Mouse (Mus musculus) intestine, postnatal 0 days (tissue): ENCODE measurements around the gene Ifna6. TPM values are rescaled to one million over a fixed set of nuclear protein-coding genes. Genes with fewer than 3 reads are reported as not detected.

Experiments used
- ATAC-seq: fragments of 200-750 bp; cut with Nextera tagmentation; 2 replicates; pipeline ENCODE4 v1.8.0; 2017; ENCODE audit warnings: mild to moderate bottlenecking, moderate TSS enrichment, moderate library complexity
- H3K27ac ChIP-seq: fragments of 300-500 bp; sonication (generic); 2 replicates; pipeline ENCODE4 v1.5.1; 2014; ENCODE audit warnings: mild to moderate bottlenecking, low read depth, low read length, moderate library complexity
- H3K27me3 ChIP-seq: fragments of 300-500 bp; sonication (generic); replicated peaks from 2 replicates; pipeline ENCODE4 v1.6.1; 2014; ENCODE audit warnings: low read length, mixed read lengths; ENCODE audit not compliant: control insufficient read depth, insufficient read depth
- H3K36me3 ChIP-seq: fragments of 300-500 bp; sonication (generic); 2 replicates; pipeline ENCODE4 v1.6.1; 2014; ENCODE audit warnings: mild to moderate bottlenecking, moderate library complexity; ENCODE audit not compliant: control insufficient read depth, insufficient read depth
- H3K4me1 ChIP-seq: fragments of 300-500 bp; sonication (generic); replicated peaks from 2 replicates; pipeline ENCODE4 v1.6.1; 2014; ENCODE audit warnings: antibody characterized with exemption, low read length, mixed read lengths; ENCODE audit not compliant: control insufficient read depth, insufficient read depth
- H3K4me2 ChIP-seq: fragments of 300-500 bp; sonication (generic); replicated peaks from 2 replicates; pipeline ENCODE4 v1.6.1; 2014; ENCODE audit warnings: low read depth, mild to moderate bottlenecking, moderate library complexity
- H3K4me3 ChIP-seq: fragments of 300-500 bp; sonication (generic); 2 replicates; pipeline ENCODE4 v1.5.1; 2014; ENCODE audit warnings: low read depth, low read length
- H3K9ac ChIP-seq: fragments of 300-500 bp; sonication (generic); 2 replicates; pipeline ENCODE4 v1.6.1; 2014; ENCODE audit warnings: mild to moderate bottlenecking, low read depth, low read length
- H3K9me3 ChIP-seq: fragments of 300-500 bp; sonication (generic); 2 replicates; pipeline ENCODE4 v1.6.1; 2016; ENCODE audit warnings: mixed run types; ENCODE audit not compliant: control insufficient read depth
- CTCF ChIP-seq: sonication (generic); IDR thresholded peaks from 2 replicates; pipeline ENCODE4 v1.5.1; 2016; ENCODE audit warnings: low read depth, mild to moderate bottlenecking, control low read depth, antibody characterized with exemption, moderate library complexity
- WGBS: fragments of 180-500 bp; shearing (Covaris S2); extraction: QIAGEN DNeasy Blood & Tissue Kit; methylation state at CpG from one replicate; pipeline ENCODE4 v1.1.7; 2014; 5-methylcytosine and 5-hydroxymethylcytosine counted together
- polyA plus RNA-seq: library from polyadenylated mRNA; unstranded; fragments of >200 nt; fragmentation: Nextera tagmentation; extraction: Ambion mirVana; gene quantifications from 2 replicates; pipeline ENCODE4 v1.2.1, GENCODE M21; 2015

The Ifna6 gene
- polyA plus RNA-seq, 1 experiment from 2014 or later, result not detected

DNA sequence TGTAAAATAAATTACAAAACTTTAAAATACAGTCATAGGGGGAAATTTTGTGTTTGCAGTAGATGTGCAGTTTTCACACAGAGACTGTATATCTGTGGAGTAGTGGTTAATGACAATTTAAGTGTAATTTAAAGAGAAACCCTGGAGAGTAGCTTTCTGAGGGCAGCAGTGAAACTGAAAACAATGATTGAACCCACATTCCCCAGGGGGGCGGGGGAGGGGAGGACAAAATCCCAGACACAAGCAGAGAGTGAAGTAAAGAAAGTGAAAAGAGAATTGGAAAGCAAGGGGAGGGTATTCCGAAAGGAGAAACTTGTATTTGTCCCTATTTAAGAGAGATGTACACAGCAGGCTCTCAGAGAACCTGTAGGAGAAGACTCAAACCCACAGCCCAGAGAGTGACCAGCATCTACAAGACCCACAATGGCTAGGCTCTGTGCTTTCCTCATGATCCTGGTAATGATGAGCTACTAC is 14.3 kb downstream of the Ifna6 start, which contains the start of gene Ifna4:
Gene Ifna4, plus strand, starts transcription at position 424 of the 474 bp plus-strand sequence.
- H3K4me1 ChIP-seq, result no peaks in the 10 kb centered on the region
- no peak for ATAC-seq
- no peak within 1 kb of the TSS for H3K9ac ChIP-seq
- no peaks in the 10 kb centered on the region for H3K9me3 ChIP-seq
- no peaks in the 10 kb centered on the region for H3K36me3 ChIP-seq
- no peak within 1 kb of the TSS for H3K4me3 ChIP-seq
- WGBS, result 61% methylated on average over 2 of the region's 2 CpGs
- H3K27me3 ChIP-seq, result no peaks in the 10 kb centered on the region; the same call in 1 of the 2 replicates
- no peak for TF ChIP-seq CTCF
- H3K4me2 ChIP-seq, result no peak within 1 kb of the TSS
- H3K27ac ChIP-seq, result no peak within 1 kb of the TSS

DNA sequence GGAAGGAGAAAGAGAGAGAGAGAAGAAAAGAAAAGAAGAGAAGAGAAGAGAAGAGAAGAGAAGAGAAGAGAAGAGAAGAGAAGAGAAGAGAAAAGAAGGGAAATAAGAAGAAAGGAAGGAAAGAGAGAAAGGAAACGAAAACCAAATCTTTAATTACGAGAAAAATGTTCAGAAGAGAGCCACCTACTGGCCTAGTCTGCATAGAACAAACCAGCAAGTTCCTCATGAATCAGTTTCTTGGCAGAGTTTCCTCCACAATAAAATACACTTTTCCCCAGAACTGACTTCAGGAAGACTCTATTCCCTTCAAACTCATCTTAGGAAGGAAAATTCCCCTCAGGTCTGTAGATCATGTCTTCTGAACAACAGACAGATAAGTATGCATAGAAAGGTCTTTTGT is 18.1 kb downstream of the Ifna6 start:
- no peak for ATAC-seq
- Histone ChIP-seq H3K4me3 (no peak overlapping the region), H3K4me1 (no peaks in the 10 kb centered on the region), H3K36me3 (no peaks in the 10 kb centered on the region), H3K4me2 (no peak overlapping the region), H3K9ac (no peak overlapping the region), H3K27me3 (no peaks in the 10 kb centered on the region; the same call in 1 of the 2 replicates), H3K27ac (no peak overlapping the region), H3K9me3 (no peaks in the 10 kb centered on the region)
- peak; percentile 43 for TF ChIP-seq CTCF
- WGBS, result 43% methylated on average over 2 of the region's 2 CpGs

DNA sequence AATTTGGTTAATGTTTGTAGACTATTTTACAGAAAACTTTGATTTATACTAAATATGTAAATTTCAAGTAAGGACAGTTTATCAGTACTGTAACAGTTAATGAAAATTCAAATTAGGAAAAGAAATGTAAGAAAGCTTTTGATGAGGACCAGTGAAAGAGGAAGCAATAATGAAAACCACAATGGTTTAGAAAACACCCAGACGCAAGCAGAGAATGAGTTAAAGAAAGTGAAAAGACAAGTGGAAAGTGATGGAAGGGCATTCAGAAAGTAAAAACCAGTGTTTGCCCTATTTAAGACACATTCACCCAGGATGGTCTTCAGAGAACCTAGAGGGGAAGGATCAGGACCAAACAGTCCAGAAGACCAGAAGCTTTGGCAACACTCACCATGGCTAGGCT is 22.5 kb downstream of the Ifna6 start, which contains the start of gene Ifna1:
Gene Ifna1, plus strand, starts transcription at position 390 of the 400 bp plus-strand sequence.
- no peak for ATAC-seq
- H3K9ac ChIP-seq, result no peak within 1 kb of the TSS
- no peaks in the 10 kb centered on the region for H3K27me3 ChIP-seq
- H3K36me3 ChIP-seq, result no peaks in the 10 kb centered on the region
- H3K9me3 ChIP-seq, result no peaks in the 10 kb centered on the region
- H3K4me2 ChIP-seq, result no peak within 1 kb of the TSS
- no peak for TF ChIP-seq CTCF
- H3K4me1 ChIP-seq, result no peaks in the 10 kb centered on the region
- WGBS, result 77% methylated on average over 1 of the region's 1 CpGs
- H3K27ac ChIP-seq, result no peak within 1 kb of the TSS
- no peak within 1 kb of the TSS for H3K4me3 ChIP-seq

- Histone ChIP-seq H3K9me3 (no peaks in the 10 kb centered on the region), H3K4me1 (no peaks in the 10 kb centered on the region), H3K36me3 (no peaks in the 10 kb centered on the region), H3K27me3 (no peaks in the 10 kb centered on the region), H3K4me2 (no peak overlapping the region), H3K27ac (no peak overlapping the region), H3K4me3 (no peak overlapping the region), H3K9ac (no peak overlapping the region)
- no peak for ATAC-seq
- 77% methylated on average over 4 of the region's 4 CpGs for WGBS
- no peak for TF ChIP-seq CTCF
These were observed 24.0 kb downstream of the Ifna6 start for GRCm38 (mm10) chr4:88851026-88851763.

- Histone ChIP-seq H3K9ac (no peak overlapping the region), H3K27me3 (no peaks in the 10 kb centered on the region), H3K27ac (no peak overlapping the region), H3K9me3 (no peaks in the 10 kb centered on the region), H3K36me3 (no peaks in the 10 kb centered on the region), H3K4me2 (no peak overlapping the region), H3K4me1 (no peaks in the 10 kb centered on the region), H3K4me3 (no peak overlapping the region)
- TF ChIP-seq CTCF, result no peak
- no peak for ATAC-seq
These were observed 32.0 kb downstream of the Ifna6 start for GRCm38 (mm10) chr4:88859214-88859613.

- Histone ChIP-seq H3K4me3 (no peak overlapping the region), H3K4me2 (no peak overlapping the region), H3K27ac (no peak overlapping the region), H3K36me3 (no peaks in the 10 kb centered on the region), H3K9me3 (no peaks in the 10 kb centered on the region), H3K27me3 (no peaks in the 10 kb centered on the region), H3K4me1 (no peaks in the 10 kb centered on the region), H3K9ac (no peak overlapping the region)
- no peak for TF ChIP-seq CTCF
- 17% methylated on average over 7 of the region's 7 CpGs for WGBS
- ATAC-seq, result no peak
These were observed 36.1 kb downstream of the Ifna6 start for GRCm38 (mm10) chr4:88863309-88863708.
